Mouse (Mus musculus) left cerebral cortex, postnatal 4 days (tissue): ENCODE measurements at regions not wholly inside any gene's neighbourhood (a gene's known extent, or its start where the extent isn't known, plus 50 kb on each side); places are given as distances from the start of the nearest gene placed in this dataset. TPM values are rescaled to one million over a fixed set of nuclear protein-coding genes. Genes with fewer than 3 reads are reported as not detected.
A peak's percentile ranks its signal among the peaks of the same experiment; 100 is the strongest.

Experiments
- DNase-seq: peaks from one replicate; pipeline ENCODE4 v3.0.0-alpha.2; 2022
- intact Hi-C: fragments of 180-260 bp; cut with DNase I; formaldehyde crosslinking; loops from one replicate; pipeline ENCODE4 v1.15.1; 2025
- microRNA-seq: library from miRNA; unstranded; fragments of <30 nt; microRNA quantifications from one replicate; pipeline ENCODE4 v1.2.0, GENCODE M21; 2022

DNA sequence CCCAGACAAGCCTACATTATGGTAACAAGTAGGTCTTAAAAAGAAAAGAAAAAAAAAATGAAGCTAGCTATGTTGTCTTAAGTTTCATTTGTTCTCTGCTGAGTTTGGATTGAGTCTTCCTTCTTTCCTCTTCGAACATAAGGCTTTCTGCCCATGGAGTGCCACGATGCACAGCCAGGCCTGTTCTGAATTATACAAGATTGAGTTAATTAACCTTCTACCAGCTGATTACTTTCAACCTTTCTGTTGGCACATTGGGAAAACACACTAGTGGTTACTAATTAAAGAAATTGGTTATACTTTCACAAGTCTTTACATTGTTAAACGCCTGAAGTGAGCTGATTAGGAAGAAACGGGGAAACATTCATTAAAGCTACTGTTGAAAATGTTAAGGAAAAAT is 155.5 kb upstream of the Sptlc3 start:
- intact Hi-C loops, result no loop called here
- no peak for DNase-seq

DNA sequence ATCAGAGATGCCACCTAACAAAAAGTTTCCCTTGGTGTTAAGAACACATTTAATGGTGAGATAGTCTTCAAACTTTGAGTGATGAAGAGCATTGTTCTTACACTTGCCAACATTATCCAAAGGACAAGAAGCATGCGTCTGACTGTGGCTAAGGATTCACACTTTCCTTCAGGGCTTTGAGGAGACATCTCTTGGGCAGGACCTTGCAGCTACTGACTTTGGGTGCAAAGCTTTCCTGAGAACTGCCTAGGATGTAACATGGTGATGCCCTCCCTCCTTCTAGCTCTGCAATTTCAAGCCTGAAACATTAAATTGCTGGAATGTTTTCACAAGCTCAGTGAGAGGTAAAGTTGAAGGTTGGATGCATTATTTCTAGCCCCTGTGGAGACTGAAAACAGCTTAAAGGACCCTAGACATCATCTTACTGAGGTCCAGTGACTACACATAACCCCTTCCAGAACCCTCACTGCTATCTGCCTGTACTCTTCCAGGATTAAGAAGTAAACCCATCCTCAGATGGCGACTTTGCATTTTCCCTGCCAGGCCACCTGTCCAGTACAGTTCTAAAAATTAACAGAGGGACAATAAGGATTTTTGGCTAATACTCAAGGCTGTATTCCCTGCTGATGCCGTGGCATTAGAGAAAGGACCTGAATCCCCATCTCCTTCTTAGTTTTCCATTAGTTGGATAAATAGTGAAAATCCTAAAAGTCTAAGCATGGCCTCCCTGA is 137.3 kb upstream of the Sptlc3 start:
- peak; percentile 3 for DNase-seq
- intact Hi-C loops, result no loop called here

DNA sequence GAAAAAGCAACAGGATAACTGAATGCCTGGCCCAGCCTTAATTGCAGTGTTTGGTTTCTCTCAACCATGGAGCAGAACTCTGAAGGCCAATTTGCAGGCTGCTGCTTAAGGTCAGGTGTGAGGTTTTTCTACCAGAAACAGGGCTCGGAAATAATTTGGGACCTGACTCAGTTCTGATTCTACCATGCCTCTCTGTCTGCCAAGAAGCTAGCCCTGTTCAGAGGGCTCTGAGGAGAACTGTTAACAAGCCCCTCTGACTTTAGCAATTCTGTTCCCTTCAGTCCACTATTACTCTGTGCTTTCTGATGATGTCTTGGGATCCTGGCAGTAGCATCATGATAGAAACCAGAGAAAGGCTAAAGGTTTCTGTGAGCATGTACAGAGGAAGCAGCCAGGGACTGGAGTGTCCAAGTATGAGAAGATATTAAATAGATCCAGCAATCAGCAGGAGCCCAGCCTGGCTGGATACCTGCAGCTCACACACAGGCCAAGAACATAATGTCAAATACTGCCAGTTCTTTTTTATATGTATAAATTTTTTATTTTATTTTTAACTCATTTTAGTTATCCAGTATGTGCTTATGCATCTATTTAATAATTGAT is 131.4 kb upstream of the Sptlc3 start:
- DNase-seq, result no peak
- intact Hi-C loops, result no loop called here

DNA sequence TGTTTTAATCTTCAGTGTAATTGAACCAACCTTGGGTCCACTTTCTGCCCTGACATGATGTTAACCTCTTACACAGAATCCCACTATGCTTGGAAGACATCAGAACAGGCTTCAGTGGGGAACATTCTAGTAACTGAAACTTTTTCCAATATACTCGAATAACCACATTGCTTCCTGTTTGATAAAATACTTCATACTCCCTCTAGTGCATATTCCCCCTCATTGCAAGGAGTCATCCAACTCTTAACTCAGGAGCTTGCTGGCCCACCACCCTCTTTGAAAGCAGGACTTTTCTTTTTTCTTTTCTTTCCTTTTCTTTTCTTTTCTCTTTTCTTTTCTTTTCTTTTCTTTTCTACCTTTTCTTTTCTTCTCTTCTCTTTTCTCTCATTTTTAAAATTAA is 123.6 kb upstream of the Sptlc3 start:
- no peak for DNase-seq
- intact Hi-C loops, result loop anchor here (10.0 kb wide), 2 partner anchors 1335 to 1395 kb away; no protein-coding TSS in a partner anchor

DNA sequence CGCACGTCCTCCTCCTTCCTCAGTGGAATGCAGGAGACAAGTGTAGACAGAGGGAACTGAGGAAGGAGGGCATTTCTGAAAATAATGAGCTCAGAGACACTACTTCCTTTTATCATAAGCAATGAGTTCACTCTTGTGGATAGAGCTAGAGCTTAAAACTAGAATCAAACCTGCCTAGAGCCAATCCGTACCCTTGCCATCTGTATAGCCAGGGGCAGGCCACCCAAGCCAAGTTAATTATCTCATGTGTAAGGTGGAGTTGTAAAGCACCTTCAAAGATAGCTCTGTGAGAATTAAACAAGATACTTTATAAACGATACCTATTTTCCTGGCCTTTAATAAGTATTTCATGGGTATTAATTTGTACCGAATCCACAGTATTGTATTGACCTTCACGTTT is 113.4 kb upstream of the Sptlc3 start:
- intact Hi-C loops, result loop anchor here (5.0 kb wide), 1 partner anchor 202 kb away; no protein-coding TSS in a partner anchor
- no peak for DNase-seq

DNA sequence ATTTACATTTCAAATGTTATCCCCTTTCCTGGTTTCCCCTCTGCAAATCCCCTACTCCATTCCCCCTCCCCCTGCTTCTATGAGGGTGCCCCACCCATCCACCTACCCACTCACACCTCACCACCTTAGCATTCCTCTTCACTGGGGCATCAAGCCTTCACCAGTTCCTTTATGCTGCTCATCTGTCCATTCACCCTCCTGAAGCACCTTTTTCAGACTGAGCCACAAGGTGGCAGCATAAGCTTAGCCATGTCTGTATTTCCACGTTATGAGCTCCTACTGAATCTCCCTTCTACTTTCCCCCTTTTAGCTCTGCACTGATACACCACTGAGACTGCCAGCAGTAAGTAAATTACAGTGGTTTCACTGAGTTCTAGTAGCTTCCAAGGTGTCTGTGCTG is 112.1 kb upstream of the Sptlc3 start:
- intact Hi-C loops, result loop anchor here (5.0 kb wide), 1 partner anchor 201 kb away; no protein-coding TSS in a partner anchor
- DNase-seq, result peak; percentile 79

DNA sequence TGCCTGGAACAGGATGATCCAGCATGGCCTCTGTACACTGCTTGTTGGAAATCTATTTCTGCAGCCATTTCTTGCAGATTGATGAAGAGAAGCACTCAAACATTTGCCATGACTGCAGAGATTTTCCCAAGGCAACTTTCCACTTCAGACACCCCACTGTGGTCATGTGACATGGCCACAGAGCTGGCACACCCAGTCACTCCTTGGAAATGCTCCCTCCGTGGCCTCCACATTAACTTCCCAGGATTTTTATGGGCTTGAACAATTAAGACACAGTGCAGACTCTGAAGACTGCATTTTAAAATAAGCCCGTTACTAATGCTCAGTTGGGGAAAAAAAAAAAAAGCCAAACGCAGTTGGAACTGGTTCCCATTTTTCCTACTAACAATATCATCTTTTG is 80.2 kb upstream of the Sptlc3 start:
- DNase-seq, result peak; percentile 1
- intact Hi-C loops, result no loop called here

DNA sequence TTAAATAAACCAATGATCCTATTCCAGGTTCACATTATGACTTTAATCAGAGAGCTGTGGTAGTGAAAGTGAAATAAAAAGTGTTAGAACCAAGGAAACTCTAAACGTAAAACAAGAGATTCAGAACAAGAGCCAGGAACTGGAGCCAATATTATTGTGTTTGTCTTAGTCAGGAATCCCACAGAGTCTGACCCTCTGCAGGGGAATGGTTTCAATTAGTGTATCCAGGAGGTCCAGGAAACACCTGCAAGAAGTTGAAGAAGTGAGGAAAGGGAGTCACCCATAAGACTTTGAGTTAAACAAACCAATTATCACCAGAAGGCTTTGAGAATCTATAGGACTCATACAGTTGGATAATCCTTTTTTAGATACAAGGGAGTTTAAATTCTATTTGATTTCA is 76.2 kb upstream of the Sptlc3 start:
- intact Hi-C loops, result no loop called here
- no peak for DNase-seq

DNA sequence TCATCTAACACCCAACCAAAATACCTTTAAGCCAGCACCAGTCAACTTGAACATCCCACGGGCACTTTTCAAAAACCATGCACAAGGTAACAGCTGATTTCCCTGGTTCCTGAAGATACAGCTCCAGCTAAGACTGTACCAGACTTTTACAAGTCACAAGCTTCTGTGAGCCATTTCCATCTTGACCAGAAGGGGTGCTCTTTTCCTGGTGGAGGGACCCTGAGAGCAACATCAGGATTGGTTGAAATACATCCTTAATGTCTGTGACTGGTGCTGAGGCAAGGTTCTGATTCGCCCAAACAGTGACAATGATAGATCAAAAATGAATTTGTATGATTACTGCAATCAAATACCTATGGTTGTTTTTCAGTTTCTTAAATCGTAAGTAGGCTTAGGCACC is 71.0 kb upstream of the Sptlc3 start:
- intact Hi-C loops, result loop anchor here (5.0 kb wide), 2 partner anchors 155 to 735 kb away; no protein-coding TSS in a partner anchor
- DNase-seq, result no peak

DNA sequence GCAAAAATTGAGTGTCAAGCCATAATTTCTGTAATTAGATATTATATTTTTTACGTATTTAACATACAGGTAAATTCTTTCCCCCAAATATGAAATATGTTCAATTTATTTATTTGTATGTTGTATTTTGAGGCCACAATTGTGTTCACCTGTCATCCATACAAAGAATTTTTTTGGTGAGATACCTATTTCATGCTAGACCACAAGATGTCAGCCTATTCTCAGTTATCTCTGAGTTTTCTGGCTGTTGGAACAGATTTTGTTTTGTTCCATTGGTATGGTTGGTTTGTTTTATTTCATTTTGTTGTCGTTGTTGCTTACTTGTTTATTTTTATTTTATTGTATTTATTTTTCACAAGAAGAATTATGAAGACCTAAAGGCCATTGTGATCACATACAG is 70.3 kb upstream of the Sptlc3 start:
- DNase-seq, result no peak
- intact Hi-C loops, result loop anchor here (5.0 kb wide), 2 partner anchors 154 to 734 kb away; no protein-coding TSS in a partner anchor

Small RNAs in the stretch of these regions (microRNA-seq; reads per million reads assigned to microRNA genes)
- not detected for gene Mir1952
